Mouse (Mus musculus) CH12.LX (cell line): ENCODE measurements around the gene Naa10. TPM values are rescaled to one million over a fixed set of nuclear protein-coding genes. Genes with fewer than 3 reads are reported as not detected.

ENCODE experiments used
- DNase-seq: peaks from one replicate; pipeline ENCODE4 v3.0.0-alpha.2; 2013; ENCODE audit errors: extremely low read depth
- H3K27ac ChIP-seq: 2 replicates; pipeline ENCODE4 v1.5.1; 2012; ENCODE audit warnings: low read depth, mild to moderate bottlenecking, control low read depth, moderate library complexity; ENCODE audit not compliant: insufficient read depth
- H3K27me3 ChIP-seq: replicated peaks from 2 replicates; pipeline ENCODE3; 2012; ENCODE audit warnings: inconsistent platforms
- H3K36me3 ChIP-seq, 2 experiments: replicated peaks in 1 of 2; 2 replicates each; pipeline versions ENCODE3 to v1.6.1; 2012; ENCODE audit warnings: inconsistent platforms in 1 of 2, low read length in 1 of 2, mild to moderate bottlenecking in 1 of 2, mixed read lengths in 1 of 2, moderate library complexity in 1 of 2; ENCODE audit not compliant: control insufficient read depth in 1 of 2, insufficient read depth in 1 of 2
- H3K4me1 ChIP-seq, 2 experiments: 2 replicates each; pipeline ENCODE4 v1.6.1; 2012; ENCODE audit warnings: inconsistent platforms in 1 of 2, moderate library complexity in 1 of 2; ENCODE audit not compliant: insufficient read depth in 2 of 2, control insufficient read depth in 1 of 2
- H3K4me2 ChIP-seq: 2 replicates; pipeline ENCODE4 v1.6.1; 2012; ENCODE audit warnings: low read depth, mild to moderate bottlenecking, control low read depth; ENCODE audit not compliant: poor library complexity, insufficient read depth, severe bottlenecking
- H3K4me3 ChIP-seq, 3 experiments: fragments of 150-350 bp in 1 of 3; sonication (generic) in 1 of 3; replicated peaks in 1 of 3; 2 replicates each; pipeline versions ENCODE3 to v1.5.1; 2011 to 2012; ENCODE audit warnings: low read depth in 2 of 3, low read length in 2 of 3, mild to moderate bottlenecking in 2 of 3, moderate library complexity in 2 of 3, control low read depth in 1 of 3, improper control_type of control experiment in 1 of 3, inconsistent platforms in 1 of 3, mixed read lengths in 1 of 3; ENCODE audit not compliant: poor library complexity in 1 of 3
- H3K79me2 ChIP-seq: replicated peaks from 2 replicates; pipeline ENCODE4 v1.6.1; 2012; ENCODE audit warnings: mild to moderate bottlenecking, moderate library complexity; ENCODE audit not compliant: control insufficient read depth, poor library complexity, insufficient read depth, severe bottlenecking; ENCODE audit errors: extremely low read depth
- H3K9ac ChIP-seq: 2 replicates; pipeline ENCODE4 v1.6.1; 2012; ENCODE audit warnings: low read depth, mild to moderate bottlenecking, control low read depth, moderate library complexity; ENCODE audit not compliant: insufficient read depth
- H3K9me3 ChIP-seq: replicated peaks from 2 replicates; pipeline ENCODE3; 2012; ENCODE audit warnings: low read length, inconsistent platforms, mixed read lengths
- BHLHE40 ChIP-seq: IDR thresholded peaks from 2 replicates; pipeline ENCODE4 v1.6.1; 2011; ENCODE audit warnings: mild to moderate bottlenecking, low read depth, low read length, improper control_type of control experiment
- CHD2 ChIP-seq: IDR thresholded peaks from 2 replicates; pipeline ENCODE4 v1.6.1; 2011; ENCODE audit warnings: low read length, improper control_type of control experiment
- CTCF ChIP-seq, 2 experiments: IDR thresholded peaks in 1 of 2; conservative IDR thresholded peaks in 1 of 2; 2 replicates each; pipeline ENCODE4 v1.5.1; 2011 to 2012; ENCODE audit warnings: low read depth in 2 of 2, low read length in 2 of 2, improper control_type of control experiment in 1 of 2, inconsistent platforms in 1 of 2, mild to moderate bottlenecking in 1 of 2, moderate library complexity in 1 of 2
- E2F4 ChIP-seq: IDR thresholded peaks from 2 replicates; pipeline ENCODE4 v1.6.1; 2011; ENCODE audit warnings: low read depth, low read length, improper control_type of control experiment; ENCODE audit not compliant: insufficient replicate concordance
- EP300 ChIP-seq: IDR thresholded peaks from 2 replicates; pipeline ENCODE4 v1.6.1; 2011; ENCODE audit warnings: low read length, improper control_type of control experiment
- IRF4 ChIP-seq: IDR thresholded peaks from 2 replicates; pipeline ENCODE4 v1.6.1; 2014; ENCODE audit warnings: low read depth, mild to moderate bottlenecking, inconsistent platforms, low read length, improper control_type of control experiment
- JUND ChIP-seq: conservative IDR thresholded peaks from 2 replicates; pipeline ENCODE4 v1.6.1; 2011; ENCODE audit warnings: low read depth, low read length, improper control_type of control experiment
- KAT2A ChIP-seq: IDR thresholded peaks from 2 replicates; pipeline ENCODE4 v1.6.1; 2012; ENCODE audit warnings: low read length, improper control_type of control experiment, inconsistent platforms; ENCODE audit not compliant: insufficient replicate concordance
- MAFK ChIP-seq: IDR thresholded peaks from 2 replicates; pipeline ENCODE4 v1.6.1; 2011; ENCODE audit warnings: low read length, improper control_type of control experiment; ENCODE audit not compliant: insufficient replicate concordance
- MEF2A ChIP-seq: IDR thresholded peaks from 2 replicates; pipeline ENCODE4 v1.6.1; 2014; ENCODE audit warnings: low read depth, mild to moderate bottlenecking, inconsistent platforms, low read length, improper control_type of control experiment, borderline replicate concordance
- NELFE ChIP-seq: IDR thresholded peaks from 2 replicates; pipeline ENCODE4 v1.6.1; 2011; ENCODE audit warnings: low read depth, low read length, improper control_type of control experiment
- NRF1 ChIP-seq: IDR thresholded peaks from 2 replicates; pipeline ENCODE4 v1.6.1; 2014; ENCODE audit warnings: low read depth, mild to moderate bottlenecking, inconsistent platforms, low read length, improper control_type of control experiment, moderate library complexity
- PAX5 ChIP-seq: IDR thresholded peaks from 2 replicates; pipeline ENCODE4 v1.6.1; 2012; ENCODE audit warnings: low read length, inconsistent platforms, mixed read lengths
- POLR2A ChIP-seq: IDR thresholded peaks from 2 replicates; pipeline ENCODE4 v1.6.1; 2011; ENCODE audit warnings: low read depth, mild to moderate bottlenecking, improper control_type of control experiment, low read length
- RAD21 ChIP-seq: IDR thresholded peaks from 2 replicates; pipeline ENCODE4 v1.6.1; 2011; ENCODE audit warnings: low read depth, mild to moderate bottlenecking, low read length, improper control_type of control experiment, moderate library complexity
- RCOR1 ChIP-seq: conservative IDR thresholded peaks from 2 replicates; pipeline ENCODE4 v1.6.1; 2012; ENCODE audit warnings: low read depth, mild to moderate bottlenecking, inconsistent platforms, low read length, improper control_type of control experiment
- SIN3A ChIP-seq: IDR thresholded peaks from 2 replicates; pipeline ENCODE4 v1.6.1; 2012; ENCODE audit warnings: low read length, improper control_type of control experiment, inconsistent platforms
- SMC3 ChIP-seq: IDR thresholded peaks from 2 replicates; pipeline ENCODE4 v1.6.1; 2011; ENCODE audit warnings: low read depth, low read length, improper control_type of control experiment
- TBP ChIP-seq: conservative IDR thresholded peaks from 2 replicates; pipeline ENCODE4 v1.6.1; 2011; ENCODE audit warnings: low read depth, low read length, improper control_type of control experiment
- TCF12 ChIP-seq: IDR thresholded peaks from 2 replicates; pipeline ENCODE4 v1.6.1; 2014; ENCODE audit warnings: low read depth, mild to moderate bottlenecking, inconsistent platforms, low read length, improper control_type of control experiment
- UBTF ChIP-seq: IDR thresholded peaks from 2 replicates; pipeline ENCODE4 v1.6.1; 2012; ENCODE audit warnings: low read depth, mild to moderate bottlenecking, inconsistent platforms, low read length, improper control_type of control experiment, moderate library complexity
- USF2 ChIP-seq: conservative IDR thresholded peaks from 2 replicates; pipeline ENCODE4 v1.6.1; 2011; ENCODE audit warnings: low read depth, low read length, improper control_type of control experiment
- ZC3H11A ChIP-seq: IDR thresholded peaks from 2 replicates; pipeline ENCODE4 v1.6.1; 2012; ENCODE audit warnings: low read depth, mild to moderate bottlenecking, inconsistent platforms, low read length, improper control_type of control experiment
- ZKSCAN1 ChIP-seq: IDR thresholded peaks from 2 replicates; pipeline ENCODE4 v1.6.1; 2012; ENCODE audit warnings: low read depth, inconsistent platforms, low read length, improper control_type of control experiment, borderline replicate concordance
- ZMIZ1 ChIP-seq: IDR thresholded peaks from 2 replicates; pipeline ENCODE4 v1.6.1; 2012; ENCODE audit warnings: low read depth, mild to moderate bottlenecking, inconsistent platforms, low read length, improper control_type of control experiment
- dilution Hi-C: fragments of 300-500 bp; cut with MboI; formaldehyde crosslinking; loops from 2 replicates; pipeline ENCODE4 v1.14.3; 2020; ENCODE audit warnings: low sequenced_read_pairs; ENCODE audit not compliant: extremely low pct_unique_long_range_greater_than_20kb, extremely low pct_ligation_motif_present
- in situ Hi-C: fragments of 300-500 bp; cut with MboI; formaldehyde crosslinking; loops from 3 replicates; pipeline ENCODE4 v1.14.3; 2019; ENCODE audit warnings: low sequenced_read_pairs, low pct_ligation_motif_present, low pct_unique_long_range_greater_than_20kb, mixed read lengths
- polyA plus RNA-seq: library from polyadenylated mRNA; unstranded; fragments of >175 nt; gene quantifications from 2 replicates; pipeline ENCODE4 v1.2.1, GENCODE M21; 2012; ENCODE audit warnings: low read depth; ENCODE audit not compliant: insufficient read length
- total RNA-seq, 2 experiments: library from RNA; depleted of rRNA; stranded (reverse); fragments of 300-350 nt in 1 of 2; fragments of >200 nt in 1 of 2; gene quantifications; 2 replicates each; pipeline ENCODE4 v1.2.3; 2012 to 2014

Naa10 gene
- total and polyA plus RNA-seq, 3 experiments = 144 to 166 (median 148) TPM

DNA sequence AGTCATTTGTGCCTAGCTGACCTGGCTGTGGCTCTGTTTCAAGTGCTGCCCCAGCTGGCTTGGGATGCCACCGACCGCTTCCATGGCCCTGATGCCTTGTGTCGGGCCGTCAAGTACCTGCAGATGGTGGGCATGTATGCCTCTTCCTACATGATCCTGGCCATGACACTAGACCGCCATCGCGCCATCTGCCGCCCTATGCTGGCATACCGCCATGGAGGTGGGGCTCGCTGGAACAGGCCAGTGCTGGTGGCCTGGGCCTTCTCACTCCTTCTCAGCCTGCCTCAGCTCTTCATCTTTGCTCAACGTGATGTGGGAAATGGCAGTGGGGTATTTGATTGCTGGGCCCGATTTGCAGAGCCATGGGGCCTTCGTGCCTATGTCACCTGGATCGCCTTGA, 28.9 kb downstream of the Naa10 start:
- no peak for DNase-seq
- Histone ChIP-seq H3K4me3 (no peak overlapping the region), H3K9me3 (no peaks in the 10 kb centered on the region), H3K9ac (no peak overlapping the region), H3K27me3 (no peaks in the 10 kb centered on the region), H3K4me2 (no peak overlapping the region), H3K27ac (no peak overlapping the region), H3K4me1 (no peaks in the 10 kb centered on the region; a peak in 1 of 4 replicates), H3K79me2 (no peaks in the 10 kb centered on the region), H3K36me3 (peaks cover 19 to 58% of the 10 kb centered on the region in 2 experiments)
- dilution Hi-C loops = no loop called here
- TF ChIP-seq EP300 = no peak
- no peak for TF ChIP-seq ZKSCAN1
- no peak for TF ChIP-seq TBP
- no peak for TF ChIP-seq IRF4
- TF ChIP-seq ZMIZ1 = no peak
- no peak for TF ChIP-seq MAFK
- TF ChIP-seq CTCF (conservative IDR thresholded peaks at IDR 0.05 in 1 of 2, IDR thresholded peaks at IDR 0.05 in 1 of 2; ENCODE audit: low read depth in 2 of 2, low read length in 2 of 2) = no peak
- TF ChIP-seq BHLHE40 = no peak
- TF ChIP-seq NRF1 = no peak
- TF ChIP-seq PAX5 = no peak
- no peak for TF ChIP-seq UBTF
- no peak for TF ChIP-seq SIN3A
- no peak for TF ChIP-seq CHD2
- TF ChIP-seq RCOR1 = no peak
- TF ChIP-seq KAT2A = no peak
- no peak for TF ChIP-seq SMC3
- no peak for TF ChIP-seq E2F4
- TF ChIP-seq USF2 = no peak
- in situ Hi-C loops = no loop called here

DNA sequence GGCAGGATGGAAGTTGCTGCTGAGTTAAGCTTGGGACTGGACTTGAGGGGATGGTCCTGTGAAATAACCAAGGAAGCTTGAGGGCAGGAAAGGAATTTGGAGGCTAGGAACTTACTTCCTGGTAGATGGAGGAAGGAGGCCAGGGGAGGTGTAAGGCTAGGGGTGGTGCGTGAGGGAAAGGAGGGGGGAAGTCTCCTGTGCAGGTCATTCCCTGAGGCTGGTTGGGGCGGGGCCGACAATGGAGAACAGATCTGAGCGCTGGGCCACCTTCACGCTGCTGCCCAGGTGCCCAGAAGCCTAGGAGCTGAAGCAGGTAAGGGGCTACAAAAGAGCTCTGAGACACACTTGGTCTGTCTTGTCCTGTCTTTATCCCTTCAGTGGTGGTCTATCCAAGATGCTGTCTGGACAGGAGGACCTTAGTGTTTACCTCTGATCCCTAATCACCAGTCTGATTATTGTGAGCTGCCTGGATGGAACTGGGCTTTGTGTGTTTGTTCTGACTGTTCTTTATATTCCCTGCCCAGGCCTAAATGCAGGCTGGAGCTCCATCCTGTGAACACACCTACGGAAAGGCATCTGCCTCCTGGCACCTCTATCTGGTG, 30.1 kb downstream of the Naa10 start, which contains the start of gene Avpr2:
Gene Avpr2 (plus strand): TSS at position 552 of the 602 bp plus-strand sequence.
- Histone ChIP-seq H3K9me3 (no peaks in the 10 kb centered on the region), H3K4me1 (no peaks in the 10 kb centered on the region; a peak in 1 of 4 replicates), H3K27ac (no peak within 1 kb of the TSS), H3K4me3 (no peak within 1 kb of the TSS), H3K9ac (no peak within 1 kb of the TSS), H3K36me3 (peaks cover 19 to 46% of the 10 kb centered on the region in 2 experiments), H3K79me2 (no peaks in the 10 kb centered on the region), H3K4me2 (no peak within 1 kb of the TSS), H3K27me3 (no peaks in the 10 kb centered on the region)
- dilution Hi-C loops = no loop called here
- no peak for DNase-seq
- in situ Hi-C loops = no loop called here
- TF ChIP-seq MEF2A = no peak
- no peak for TF ChIP-seq NRF1
- no peak for TF ChIP-seq PAX5
- TF ChIP-seq JUND = no peak
- no peak for TF ChIP-seq E2F4
- no peak for TF ChIP-seq ZMIZ1
- no peak for TF ChIP-seq IRF4
- no peak for TF ChIP-seq MAFK
- no peak for TF ChIP-seq NELFE
- no peak for TF ChIP-seq TCF12
- TF ChIP-seq POLR2A = no peak
- no peak for TF ChIP-seq ZC3H11A
- no peak for TF ChIP-seq RAD21
- no peak for TF ChIP-seq CHD2
